Mouse (Mus musculus) kidney, adult 2 months (tissue): ENCODE measurements around the gene Sptb. TPM values are rescaled to one million over a fixed set of nuclear protein-coding genes. Genes with fewer than 3 reads are reported as not detected.

Experiments used
- DNase-seq: peaks from one replicate; pipeline ENCODE4 v3.0.0; 2021
- H3K27ac ChIP-seq: fragments of 200-500 bp; 2 replicates; pipeline ENCODE4 v1.5.1; 2012; ENCODE audit warnings: low read depth, low read length, control low read depth, inconsistent platforms; ENCODE audit not compliant: insufficient read depth
- H3K27me3 ChIP-seq: fragments of 200-500 bp; replicated peaks from 2 replicates; pipeline ENCODE4 v1.6.1; 2012; ENCODE audit warnings: mild to moderate bottlenecking, moderate library complexity, low read length, inconsistent platforms; ENCODE audit not compliant: control insufficient read depth, insufficient read depth
- H3K36me3 ChIP-seq: fragments of 200-500 bp; 2 replicates; pipeline ENCODE4 v1.6.1; 2012; ENCODE audit warnings: mild to moderate bottlenecking, moderate library complexity, low read length, inconsistent platforms; ENCODE audit not compliant: control insufficient read depth, insufficient read depth
- H3K4me1 ChIP-seq: fragments of 200-500 bp; 2 replicates; pipeline ENCODE4 v1.6.1; 2011; ENCODE audit warnings: low read length; ENCODE audit not compliant: control insufficient read depth, insufficient read depth
- H3K4me3 ChIP-seq: fragments of 200-500 bp; 2 replicates; pipeline ENCODE4 v1.5.1; 2011; ENCODE audit warnings: mild to moderate bottlenecking, low read depth, low read length, control low read depth; ENCODE audit not compliant: insufficient read depth
- CTCF ChIP-seq: fragments of 200-500 bp; conservative IDR thresholded peaks from 2 replicates; pipeline ENCODE4 v1.5.1; 2011; ENCODE audit warnings: low read depth, mild to moderate bottlenecking, control low read depth, low read length, moderate library complexity, mixed read lengths; ENCODE audit not compliant: insufficient read depth, insufficient read length
- POLR2A ChIP-seq: fragments of 200-500 bp; IDR thresholded peaks from one replicate; pipeline ENCODE4 v1.6.1; 2011; ENCODE audit warnings: low read depth, low read length, control low read depth
- WGBS: fragments of 180-500 bp; shearing (Covaris S2); methylation state at CpG from one replicate; pipeline ENCODE4 v1.1.7; 2018; 5-methylcytosine and 5-hydroxymethylcytosine counted together
- polyA plus RNA-seq: library from polyadenylated mRNA; depleted of rRNA; stranded (reverse); fragments of >200 nt; gene quantifications from 2 replicates; pipeline ENCODE4 v1.2.3, GENCODE M21; 2012

Gene Sptb
- polyA plus RNA-seq, 1 experiment, result 1.9 TPM

GRCm38 (mm10) chr12:76687498-76688200 is 22.7 kb downstream of the Sptb start:
- no peaks in the 10 kb centered on the region for H3K27me3 ChIP-seq
- WGBS, result 80% methylated on average over 10 of the region's 10 CpGs
- TF ChIP-seq POLR2A, result no peak
- no peak for TF ChIP-seq CTCF
- no peaks in the 10 kb centered on the region for H3K36me3 ChIP-seq
- H3K4me1 ChIP-seq, result no peaks in the 10 kb centered on the region
- DNase-seq, result no peak
- no peak overlapping the region for H3K27ac ChIP-seq
- no peak overlapping the region for H3K4me3 ChIP-seq

DNA sequence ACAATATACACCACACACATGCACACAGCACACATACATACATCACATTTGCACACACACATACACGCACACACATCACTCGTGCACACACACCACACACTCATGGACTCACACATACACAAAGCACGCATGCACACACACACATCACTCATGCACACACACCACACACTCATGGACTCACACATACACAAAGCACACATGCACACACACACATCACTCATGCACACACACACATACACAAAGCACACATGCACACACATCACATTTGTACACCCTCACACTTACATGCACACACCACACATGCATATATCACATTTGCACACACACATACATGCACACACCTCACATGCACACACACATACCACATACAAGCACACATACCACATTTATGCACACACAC is 24.7 kb downstream of the Sptb start:
- no peak overlapping the region for H3K27ac ChIP-seq
- no peaks in the 10 kb centered on the region for H3K4me1 ChIP-seq
- whole genome bisulfite sequencing, result 96% methylated on average over 3 of the region's 3 CpGs
- TF ChIP-seq CTCF, result no peak
- no peak for TF ChIP-seq POLR2A
- no peaks in the 10 kb centered on the region for H3K27me3 ChIP-seq
- no peak overlapping the region for H3K4me3 ChIP-seq
- no peaks in the 10 kb centered on the region for H3K36me3 ChIP-seq
- no peak for DNase-seq

GRCm38 (mm10) chr12:76684493-76684892 is 25.9 kb downstream of the Sptb start:
- TF ChIP-seq POLR2A, result no peak
- TF ChIP-seq CTCF, result no peak
- H3K27ac ChIP-seq, result no peak overlapping the region
- 70% methylated on average over 6 of the region's 6 CpGs for WGBS

DNA sequence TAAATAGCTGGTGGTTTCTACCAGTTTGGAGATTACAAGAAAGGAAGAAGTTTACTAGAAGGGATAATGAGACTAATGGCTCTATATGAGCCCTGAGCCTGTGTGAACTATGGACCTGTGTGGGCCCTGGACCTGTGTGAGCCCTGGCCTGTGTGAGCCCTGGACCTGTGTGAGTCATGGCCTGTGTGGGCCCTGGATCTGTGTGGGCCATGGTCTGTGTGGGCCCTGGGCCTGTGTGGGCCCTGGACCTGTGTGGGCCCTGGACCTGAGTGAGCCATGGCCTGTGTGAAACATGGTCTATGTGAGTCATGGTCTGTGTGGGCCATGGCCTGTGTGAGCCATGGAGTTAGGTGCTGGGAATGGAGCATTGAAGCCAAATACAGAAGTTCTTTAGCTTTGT is 28.4 kb downstream of the Sptb start:
- DNase-seq, result no peak
- Histone ChIP-seq H3K27me3 (no peaks in the 10 kb centered on the region), H3K36me3 (no peaks in the 10 kb centered on the region), H3K27ac (no peak overlapping the region), H3K4me1 (no peaks in the 10 kb centered on the region), H3K4me3 (no peak overlapping the region)
- no peak for TF ChIP-seq CTCF
- no peak for TF ChIP-seq POLR2A

More at GRCm38 (mm10) chr12:76684493-76684892, 25.9 kb downstream of the Sptb start:
- DNase-seq, result no peak
- Histone ChIP-seq H3K4me1 (no peaks in the 10 kb centered on the region), H3K4me3 (no peak overlapping the region), H3K36me3 (no peaks in the 10 kb centered on the region), H3K27me3 (no peaks in the 10 kb centered on the region)

- 79% methylated on average over 7 of the region's 7 CpGs for WGBS
- TF ChIP-seq CTCF (no peak), POLR2A (no peak)
- Histone ChIP-seq H3K36me3 (no peaks in the 10 kb centered on the region), H3K4me3 (no peak overlapping the region), H3K27ac (no peak overlapping the region), H3K4me1 (no peaks in the 10 kb centered on the region), H3K27me3 (no peaks in the 10 kb centered on the region)
- no peak for DNase-seq
Observed at GRCm38 (mm10) chr12:76677068-76677467, 33.3 kb downstream of the Sptb start.

DNA sequence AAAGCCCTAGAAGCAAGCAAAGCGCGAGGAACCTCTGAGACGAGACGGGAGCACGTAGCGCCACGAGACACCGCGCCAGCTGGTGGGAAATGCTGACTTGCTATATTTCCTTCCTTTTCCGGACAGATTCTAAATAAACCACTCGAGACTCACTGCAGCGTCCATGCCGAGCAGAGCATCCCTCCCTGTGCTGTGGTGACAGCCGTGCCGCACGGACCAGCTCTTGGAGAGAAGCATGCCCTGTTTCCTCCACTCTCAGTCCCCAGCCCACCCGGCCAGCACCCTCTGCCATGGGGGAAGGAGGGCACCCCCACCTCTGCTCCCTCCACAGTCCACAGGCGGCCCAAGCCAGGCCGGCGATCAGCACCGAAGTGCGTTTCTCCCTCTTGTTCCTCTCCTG is 33.9 kb downstream of the Sptb start:
- WGBS, result 75% methylated on average over 22 of the region's 22 CpGs
- Histone ChIP-seq H3K27ac (no peak overlapping the region), H3K36me3 (no peaks in the 10 kb centered on the region), H3K4me3 (no peak overlapping the region), H3K27me3 (no peaks in the 10 kb centered on the region), H3K4me1 (no peaks in the 10 kb centered on the region)
- no peak for TF ChIP-seq CTCF
- TF ChIP-seq POLR2A, result no peak
- DNase-seq, result no peak

GRCm38 (mm10) chr12:76675364-76675763 is 35.0 kb downstream of the Sptb start:
- TF ChIP-seq CTCF (no peak), POLR2A (no peak)
- Histone ChIP-seq H3K4me3 (no peak overlapping the region), H3K27me3 (no peaks in the 10 kb centered on the region), H3K4me1 (no peaks in the 10 kb centered on the region), H3K27ac (no peak overlapping the region), H3K36me3 (no peaks in the 10 kb centered on the region)
- WGBS, result 72% methylated on average over 5 of the region's 5 CpGs
- DNase-seq, result no peak

- Histone ChIP-seq H3K36me3 (no peaks in the 10 kb centered on the region), H3K27ac (no peak overlapping the region), H3K4me3 (no peak overlapping the region), H3K4me1 (no peaks in the 10 kb centered on the region), H3K27me3 (no peaks in the 10 kb centered on the region)
- no peak for DNase-seq
- TF ChIP-seq CTCF, result no peak
- no peak for TF ChIP-seq POLR2A
- 83% methylated on average over 12 of the region's 12 CpGs for WGBS
Observed at GRCm38 (mm10) chr12:76673794-76674222, 36.5 kb downstream of the Sptb start.
